Mouse (Mus musculus): ENCODE data around the gene Zfp426.

The Zfp426 gene

GRCm38 (mm10) chr9:20492527-20493233 lies at the start of gene Zfp426:
Zfp426 (minus strand) TSS chr9:20492746.
- DNase-seq (ENCODE audit: low read depth in 2 of 2, low spot score in 2 of 2): peak; percentile 81 to 84

GRCm38 (mm10) chr9:20536598-20536997 lies 44.1 kb upstream of the Zfp426 start:
- no peak for DNase-seq (ENCODE audit: low read depth in 2 of 2, low spot score in 2 of 2)

- no peak for DNase-seq (ENCODE audit: low read depth in 2 of 2, low spot score in 2 of 2)
Observed at GRCm38 (mm10) chr9:20534326-20534926, 41.9 kb upstream of the Zfp426 start.

- peak; percentile 84 to 89 for DNase-seq (ENCODE audit: low read depth in 2 of 2, low spot score in 2 of 2)
Observed at GRCm38 (mm10) chr9:20521306-20521957, 28.9 kb upstream of the Zfp426 start, which contains the start of gene Zfp266. Zfp266 (minus strand) TSS chr9:20521417.

GRCm38 (mm10) chr9:20520531-20521210 lies 28.1 kb upstream of the Zfp426 start:
- DNase-seq (ENCODE audit: low read depth in 2 of 2, low spot score in 2 of 2): peak in 1 of 2 experiments; percentile 3

GRCm38 (mm10) chr9:20519949-20520348 lies 27.4 kb upstream of the Zfp426 start:
- no peak for DNase-seq (ENCODE audit: low read depth in 2 of 2, low spot score in 2 of 2)

- DNase-seq (ENCODE audit: low read depth in 2 of 2, low spot score in 2 of 2): no peak
Observed at GRCm38 (mm10) chr9:20518708-20519107, 26.2 kb upstream of the Zfp426 start.

GRCm38 (mm10) chr9:20517727-20518126 lies 25.2 kb upstream of the Zfp426 start:
- no peak for DNase-seq (ENCODE audit: low read depth in 2 of 2, low spot score in 2 of 2)

- no peak for DNase-seq (ENCODE audit: low read depth in 2 of 2, low spot score in 2 of 2)
Observed at GRCm38 (mm10) chr9:20514016-20514415, 21.5 kb upstream of the Zfp426 start.

- no peak for DNase-seq (ENCODE audit: low read depth in 2 of 2, low spot score in 2 of 2)
Observed at GRCm38 (mm10) chr9:20512714-20513113, 20.2 kb upstream of the Zfp426 start.

GRCm38 (mm10) chr9:20511645-20512044 lies 19.1 kb upstream of the Zfp426 start:
- no peak for DNase-seq (ENCODE audit: low read depth in 2 of 2, low spot score in 2 of 2)

- no peak for DNase-seq (ENCODE audit: low read depth in 2 of 2, low spot score in 2 of 2)
Observed at GRCm38 (mm10) chr9:20510346-20510745, 17.8 kb upstream of the Zfp426 start.

GRCm38 (mm10) chr9:20509676-20510075 lies 17.1 kb upstream of the Zfp426 start:
- no peak for DNase-seq (ENCODE audit: low read depth in 2 of 2, low spot score in 2 of 2)

GRCm38 (mm10) chr9:20504801-20505200 lies 12.3 kb upstream of the Zfp426 start:
- no peak for DNase-seq (ENCODE audit: low read depth in 2 of 2, low spot score in 2 of 2)

- DNase-seq (ENCODE audit: low read depth in 2 of 2, low spot score in 2 of 2): no peak
Observed at GRCm38 (mm10) chr9:20493281-20493680, 735 bp upstream of the Zfp426 start.

- no peak for DNase-seq (ENCODE audit: low read depth in 2 of 2, low spot score in 2 of 2)
Observed at GRCm38 (mm10) chr9:20491858-20492526, 554 bp downstream of the Zfp426 start.

GRCm38 (mm10) chr9:20489536-20489935 lies 3.0 kb downstream of the Zfp426 start:
- DNase-seq (ENCODE audit: low read depth in 2 of 2, low spot score in 2 of 2): no peak

GRCm38 (mm10) chr9:20479396-20479795 lies 13.2 kb downstream of the Zfp426 start:
- no peak for DNase-seq (ENCODE audit: low read depth in 2 of 2, low spot score in 2 of 2)

- no peak for DNase-seq (ENCODE audit: low read depth in 2 of 2, low spot score in 2 of 2)
Observed at GRCm38 (mm10) chr9:20476632-20477031, 15.9 kb downstream of the Zfp426 start.

- DNase-seq (ENCODE audit: low read depth in 2 of 2, low spot score in 2 of 2): peak; percentile 58 to 69
Observed at GRCm38 (mm10) chr9:20466761-20467442, 25.6 kb downstream of the Zfp426 start.

All from CD8-positive naive resting alpha-beta T cell, adult 2 months (primary cell).